Mouse (Mus musculus) cerebellum, adult 2 months (tissue): Measurements from ENCODE around the gene Osbpl10. TPM values are rescaled to one million over a fixed set of nuclear protein-coding genes. Genes with fewer than 3 reads are reported as not detected.

ENCODE experiments used
- DNase-seq, 2 experiments: peaks; one replicate each; pipeline ENCODE4 v3.0.0; 2021
- H3K27ac ChIP-seq: fragments of 200-500 bp; 2 replicates; pipeline ENCODE4 v1.5.1; 2012; ENCODE audit warnings: low read length, control low read depth, inconsistent platforms; ENCODE audit not compliant: insufficient read depth
- H3K27me3 ChIP-seq: fragments of 200-500 bp; 2 replicates; pipeline ENCODE4 v1.6.1; 2012; ENCODE audit warnings: inconsistent platforms, mild to moderate bottlenecking, low read length, moderate library complexity; ENCODE audit not compliant: control insufficient read depth, insufficient read depth
- H3K4me1 ChIP-seq: fragments of 200-500 bp; 2 replicates; pipeline ENCODE4 v1.6.1; 2011; ENCODE audit warnings: low read length; ENCODE audit not compliant: control insufficient read depth, insufficient read depth
- H3K4me3 ChIP-seq: fragments of 200-500 bp; replicated peaks from 2 replicates; pipeline ENCODE3; 2011; ENCODE audit warnings: mild to moderate bottlenecking, low read depth, low read length, control low read depth; ENCODE audit not compliant: insufficient read depth
- CTCF ChIP-seq: fragments of 200-500 bp; IDR thresholded peaks from 2 replicates; pipeline ENCODE4 v1.5.1; 2011; ENCODE audit warnings: low read depth, mild to moderate bottlenecking, control low read depth, low read length, moderate library complexity, borderline replicate concordance; ENCODE audit not compliant: insufficient read depth
- POLR2A ChIP-seq: fragments of 200-500 bp; IDR thresholded peaks from 2 replicates; pipeline ENCODE4 v1.6.1; 2011; ENCODE audit warnings: low read length, control low read depth, borderline replicate concordance; ENCODE audit not compliant: insufficient read depth
- WGBS: fragments of 180-500 bp; shearing (Covaris S2); methylation state at CpG from one replicate; pipeline ENCODE4 v1.1.7; 2018; 5-methylcytosine and 5-hydroxymethylcytosine counted together
- polyA plus RNA-seq: library from polyadenylated mRNA; depleted of rRNA; stranded (reverse); fragments of >200 nt; gene quantifications from 2 replicates; pipeline ENCODE4 v1.2.3, GENCODE M21; 2012

Osbpl10 gene
- polyA plus RNA-seq, 1 experiment, result 11.0 TPM

DNA sequence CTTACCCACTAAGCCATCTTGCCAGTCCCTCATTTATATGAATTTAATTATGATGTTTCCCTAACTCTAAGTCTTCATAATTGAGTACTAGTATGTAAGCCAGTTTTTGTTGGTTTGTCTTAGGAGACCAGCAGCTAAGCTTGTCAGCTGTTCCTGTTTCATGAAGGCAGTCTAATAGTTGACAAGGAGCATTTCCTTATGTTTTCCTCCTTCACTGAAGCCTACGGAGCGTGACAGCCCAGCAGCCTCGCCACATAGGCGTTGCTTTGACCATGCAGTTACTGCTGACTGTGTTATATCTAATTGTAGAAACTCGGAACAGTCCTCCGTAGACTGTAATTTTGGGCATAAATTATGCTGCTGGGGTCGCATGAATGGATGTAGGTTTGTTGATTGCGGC lies 157.0 kb downstream of the Osbpl10 start:
- Histone ChIP-seq H3K4me1 (no peaks in the 10 kb centered on the region), H3K27ac (no peak overlapping the region), H3K4me3 (no peak overlapping the region), H3K27me3 (no peaks in the 10 kb centered on the region)
- TF ChIP-seq POLR2A (no peak), CTCF (no peak)
- no peak for DNase-seq
- WGBS, result 90% methylated on average over 8 of the region's 8 CpGs

DNA sequence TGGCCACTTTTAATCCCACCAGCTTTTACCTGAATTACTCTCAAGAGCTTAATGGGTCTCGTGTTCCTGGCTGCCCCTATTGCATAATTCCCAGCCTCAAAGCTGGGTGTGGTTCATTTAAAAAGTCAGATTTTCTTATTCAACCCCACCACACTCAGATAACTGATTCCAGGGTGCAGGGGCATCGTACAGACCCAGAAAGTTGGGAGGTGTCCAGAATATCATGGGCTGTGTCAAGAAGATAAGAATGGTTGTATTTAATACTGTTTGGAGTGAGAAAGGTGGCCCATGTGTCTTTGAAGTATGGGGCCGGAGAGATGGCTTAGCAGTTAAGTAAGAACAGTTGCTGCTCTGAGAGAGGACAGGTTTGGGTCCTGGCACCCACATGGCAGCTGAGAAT lies 159.5 kb downstream of the Osbpl10 start:
- TF ChIP-seq POLR2A (no peak), CTCF (no peak)
- no peak for DNase-seq
- Histone ChIP-seq H3K27me3 (no peaks in the 10 kb centered on the region), H3K4me1 (no peaks in the 10 kb centered on the region), H3K27ac (no peak overlapping the region), H3K4me3 (no peak overlapping the region)
- 78% methylated on average over 3 of the region's 3 CpGs for WGBS

DNA sequence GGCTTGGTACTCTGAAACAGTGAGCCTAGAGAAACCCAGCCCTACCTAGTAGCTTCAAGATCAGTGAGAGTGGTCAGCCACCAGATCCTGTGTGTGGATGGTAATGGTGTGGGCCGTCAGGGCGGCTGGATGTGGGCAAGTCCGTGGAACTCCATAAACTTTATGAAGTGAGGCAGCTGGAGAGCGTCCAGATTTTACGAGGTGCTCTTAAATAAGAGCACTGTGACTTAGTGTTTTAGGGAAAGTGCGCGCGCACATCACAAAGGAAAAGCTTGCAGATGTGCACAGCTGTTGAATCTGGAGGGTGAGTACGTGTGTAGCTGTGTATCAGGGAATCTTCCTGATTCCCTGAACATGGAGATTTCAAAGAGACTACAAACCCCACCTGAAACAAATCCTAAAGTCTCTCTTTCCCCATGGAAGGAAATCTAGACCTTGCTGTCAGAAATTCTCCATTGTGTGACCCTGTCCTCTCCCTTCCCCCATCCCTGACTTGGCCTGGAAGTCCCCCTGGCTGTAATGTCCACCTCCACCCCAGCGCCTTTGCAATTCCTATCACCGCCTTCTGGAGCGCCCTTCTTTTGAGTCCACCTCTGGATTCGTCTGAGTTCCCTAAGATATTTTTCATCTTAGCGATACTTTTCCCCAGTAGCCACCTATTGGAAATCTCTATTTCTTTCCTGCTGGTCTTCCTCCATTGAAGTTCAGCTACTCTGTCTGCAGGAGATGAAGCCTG lies 161.4 kb downstream of the Osbpl10 start:
- DNase-seq, result no peak
- Histone ChIP-seq H3K27me3 (no peaks in the 10 kb centered on the region), H3K4me3 (no peak overlapping the region), H3K27ac (no peak overlapping the region), H3K4me1 (peaks cover 6% of the 10 kb centered on the region; the same call in 1 of the 2 replicates)
- TF ChIP-seq CTCF (no peak), POLR2A (no peak)
- WGBS, result 88% methylated on average over 14 of the region's 14 CpGs

GRCm38 (mm10) chr9:115147141-115147540 lies 168.8 kb downstream of the Osbpl10 start:
- Histone ChIP-seq H3K4me1 (peaks cover 9% of the 10 kb centered on the region; the same call in 1 of the 2 replicates), H3K27me3 (no peaks in the 10 kb centered on the region), H3K27ac (no peak overlapping the region), H3K4me3 (no peak overlapping the region)
- 95% methylated on average over 5 of the region's 5 CpGs for WGBS
- TF ChIP-seq CTCF (no peak), POLR2A (no peak)
- no peak for DNase-seq

DNA sequence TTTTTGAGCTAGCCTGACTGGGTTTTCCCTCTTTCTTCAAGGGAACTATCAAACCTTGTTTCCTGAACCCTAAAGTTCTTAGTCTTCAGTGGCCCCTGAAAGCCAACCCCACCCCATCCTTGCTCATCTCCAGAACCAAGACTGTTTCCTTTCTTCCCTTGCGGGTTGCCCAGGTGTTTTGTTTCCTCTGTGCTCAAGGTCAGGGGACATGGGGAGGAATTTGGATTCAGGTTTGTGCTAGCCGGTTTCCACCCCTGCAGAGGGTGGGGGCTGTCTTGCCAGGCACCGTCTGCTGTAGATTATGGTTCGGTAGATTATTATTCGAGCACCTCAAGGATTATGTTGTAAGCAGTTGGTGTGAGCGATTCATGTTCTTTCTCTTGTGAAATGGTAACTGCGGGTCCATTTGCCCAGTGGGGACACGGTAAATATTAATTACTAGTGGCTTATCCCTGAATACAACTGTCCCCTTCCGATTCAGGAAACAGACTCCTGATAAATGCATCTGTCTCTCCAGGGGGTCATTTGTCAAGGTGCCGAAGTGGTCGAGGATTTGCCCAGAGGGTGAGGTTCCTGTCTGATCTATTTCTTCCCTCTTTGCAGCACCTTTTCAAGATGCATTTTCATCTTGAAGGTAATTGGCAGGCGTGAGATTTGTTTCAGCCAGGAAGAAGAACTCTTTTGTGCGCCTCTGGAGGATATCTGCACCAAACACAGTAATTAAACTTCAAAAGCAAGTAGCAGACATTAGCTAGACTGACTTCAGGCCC lies 169.4 kb downstream of the Osbpl10 start:
- Histone ChIP-seq H3K4me1 (peaks cover 9% of the 10 kb centered on the region; the same call in 1 of the 2 replicates), H3K27me3 (no peaks in the 10 kb centered on the region), H3K4me3 (no peak overlapping the region), H3K27ac (no peak overlapping the region)
- TF ChIP-seq CTCF, result no peak
- TF ChIP-seq POLR2A, result no peak
- 72% methylated on average over 13 of the region's 13 CpGs for WGBS
- no peak for DNase-seq

- Histone ChIP-seq H3K4me1 (peaks cover 5% of the 10 kb centered on the region; the same call in 1 of the 2 replicates), H3K27ac (no peak overlapping the region), H3K27me3 (no peaks in the 10 kb centered on the region), H3K4me3 (no peak overlapping the region)
- TF ChIP-seq POLR2A (no peak), CTCF (no peak)
- DNase-seq, result no peak
- 80% methylated on average over 18 of the region's 18 CpGs for WGBS
Observed at GRCm38 (mm10) chr9:115149011-115149756, 170.8 kb downstream of the Osbpl10 start.

- TF ChIP-seq POLR2A, result no peak
- no peak for TF ChIP-seq CTCF
- no peaks in the 10 kb centered on the region for H3K4me1 ChIP-seq
- peak; percentile 8 to 16 for DNase-seq
- no peaks in the 10 kb centered on the region for H3K27me3 ChIP-seq
- H3K4me3 ChIP-seq, result no peak overlapping the region
- H3K27ac ChIP-seq, result no peak overlapping the region
- WGBS, result 51% methylated on average over 5 of the region's 5 CpGs
Observed at GRCm38 (mm10) chr9:115161591-115161990, 183.2 kb downstream of the Osbpl10 start.

GRCm38 (mm10) chr9:115163031-115163430 lies 184.7 kb downstream of the Osbpl10 start:
- TF ChIP-seq CTCF, result peak; percentile 18; the same call in 1 of the 2 replicates
- TF ChIP-seq POLR2A, result no peak
- Histone ChIP-seq H3K4me1 (no peaks in the 10 kb centered on the region), H3K4me3 (no peak overlapping the region), H3K27ac (no peak overlapping the region), H3K27me3 (no peaks in the 10 kb centered on the region)
- 40% methylated on average over 5 of the region's 5 CpGs for WGBS
- peak in 1 of 2 experiments; percentile 17 for DNase-seq
